Mouse (Mus musculus): ENCODE data around the gene Dst. TPM values are rescaled to one million over a fixed set of nuclear protein-coding genes. Genes with fewer than 3 reads are reported as not detected.
"Not testable (repeated sequence)": the region's sequence is repeated elsewhere in the genome, so short reads cannot be mapped to it uniquely, and the experiment has no call there.

Dst gene
- total RNA-seq, 2 experiments from 2014 or later = 95.3 to 136 TPM

DNA sequence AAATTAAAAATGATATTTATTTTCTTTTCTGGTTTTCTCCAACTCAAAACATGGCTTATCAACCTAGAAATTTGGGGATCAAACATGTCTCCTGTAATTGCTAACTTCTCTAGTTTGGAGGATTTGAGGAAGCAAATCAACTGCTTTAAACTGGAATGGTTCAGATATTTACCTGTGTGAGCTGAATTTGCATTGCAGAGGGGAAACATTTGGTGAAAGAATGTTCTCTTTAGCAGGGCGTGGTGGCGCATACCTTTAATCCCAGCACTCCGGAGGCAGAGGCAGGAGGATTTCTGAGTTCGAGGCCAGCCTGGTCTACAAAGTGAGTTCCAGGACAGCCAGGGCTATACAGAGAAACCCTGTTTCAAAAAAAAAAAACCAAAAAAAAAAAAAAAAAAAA is 158.4 kb downstream of the Dst start:
- DNase-seq = not testable (repeated sequence)

DNA sequence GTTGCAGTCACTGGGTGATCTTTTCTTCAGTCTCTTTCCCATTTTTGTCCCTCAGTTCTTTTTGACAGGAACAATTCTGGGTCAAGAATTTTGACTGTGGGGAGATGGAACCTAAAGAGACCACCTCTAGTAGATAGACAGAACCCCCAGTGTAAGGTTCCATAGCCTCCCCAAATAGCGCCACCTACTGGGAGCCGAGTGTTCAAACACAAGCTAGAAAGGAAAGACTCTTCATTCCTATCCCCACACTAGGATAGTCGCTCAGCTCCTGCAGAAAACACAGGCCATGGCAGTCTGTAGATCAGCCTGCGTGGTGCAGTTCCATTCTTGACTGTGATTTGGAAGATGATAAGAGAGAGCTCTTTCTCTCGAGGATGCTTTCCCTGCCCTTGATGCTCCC is 160.3 kb downstream of the Dst start:
- DNase-seq = peak; percentile 52

DNA sequence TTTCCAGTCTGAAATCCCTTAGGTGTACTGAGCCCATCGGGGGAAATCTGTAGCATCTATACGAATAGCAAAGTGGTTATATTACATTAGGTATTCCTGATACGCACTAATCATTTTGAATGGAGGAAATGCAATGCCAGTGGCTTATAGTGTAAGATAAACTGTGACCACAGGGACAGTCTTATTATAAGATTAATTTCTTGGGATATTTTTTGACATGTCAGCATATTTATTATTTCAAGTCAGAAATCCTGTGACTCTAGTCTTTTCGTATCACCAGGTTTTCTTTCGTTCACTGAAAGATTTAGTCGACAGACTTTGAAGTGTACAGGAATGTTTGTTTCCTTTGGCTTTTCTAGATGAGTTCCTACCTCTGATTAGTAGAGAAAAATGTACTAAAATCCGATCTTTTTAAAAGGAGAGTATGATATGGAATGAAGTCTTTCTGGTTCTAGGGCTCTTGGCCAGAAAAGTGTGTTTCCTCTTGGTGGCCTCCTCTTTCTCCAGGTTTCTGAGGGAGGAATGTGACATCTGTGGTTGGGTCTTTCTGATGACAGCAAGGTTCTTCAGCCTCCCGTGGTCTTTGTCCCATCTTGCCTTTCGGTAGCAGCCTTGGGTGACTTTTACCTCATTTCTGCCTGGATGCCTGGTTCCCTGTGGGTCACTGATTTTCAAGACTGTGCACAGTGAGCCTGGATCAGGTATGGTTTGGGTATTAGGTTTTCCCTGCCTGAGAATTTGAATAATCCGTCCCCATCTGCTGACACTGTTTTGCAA is 161.7 kb downstream of the Dst start:
- no peak for DNase-seq

DNA sequence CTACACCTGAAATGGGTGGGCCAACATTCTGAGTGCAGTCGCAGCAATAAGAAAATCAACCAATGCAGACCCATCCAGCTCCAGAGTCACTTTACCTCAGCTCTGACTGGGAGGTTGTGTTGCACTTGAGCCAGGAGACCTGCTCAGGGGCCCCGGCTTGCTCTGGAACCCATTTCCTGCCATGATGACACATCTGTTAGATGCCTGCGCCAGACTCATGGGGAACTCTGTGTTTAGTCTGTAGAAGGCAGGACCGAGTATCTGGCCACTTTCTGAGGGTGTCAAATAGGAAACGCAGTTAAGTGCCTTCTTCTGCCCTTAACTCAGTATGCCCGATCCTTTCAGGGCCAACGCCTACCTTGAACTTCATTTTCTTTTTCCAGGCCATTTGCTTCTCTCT is 162.4 kb downstream of the Dst start:
- DNase-seq = no peak

DNA sequence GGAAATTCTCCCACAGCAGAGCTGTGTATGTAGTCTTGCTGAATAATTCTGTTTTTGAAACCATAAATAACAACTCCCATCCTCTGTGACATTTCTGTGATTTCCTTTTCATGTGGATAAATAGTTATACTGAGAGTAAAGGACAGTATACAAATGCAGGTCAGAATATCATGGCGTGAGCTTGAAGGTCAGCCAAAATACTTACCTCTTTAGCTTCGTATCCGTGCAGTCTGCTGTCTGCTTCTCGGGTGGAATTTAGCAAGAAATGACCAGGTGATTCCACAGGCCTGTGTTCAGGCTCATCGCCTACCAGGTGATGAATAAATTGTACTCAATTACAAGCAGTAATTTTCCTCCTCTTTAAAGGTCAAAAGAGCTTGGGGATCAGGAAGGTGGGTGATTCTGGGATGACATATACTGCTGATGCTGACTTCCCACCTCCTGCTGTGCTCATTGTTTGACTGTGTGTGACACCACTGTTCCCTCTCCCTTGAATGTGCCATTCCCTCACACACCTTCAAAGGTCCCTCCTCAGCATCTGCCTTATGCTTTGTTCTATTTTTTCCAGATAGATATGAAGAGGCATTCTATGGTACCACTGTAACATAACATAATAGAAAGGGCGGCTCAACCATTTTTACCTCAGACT is 163.1 kb downstream of the Dst start:
- no peak for DNase-seq

DNA sequence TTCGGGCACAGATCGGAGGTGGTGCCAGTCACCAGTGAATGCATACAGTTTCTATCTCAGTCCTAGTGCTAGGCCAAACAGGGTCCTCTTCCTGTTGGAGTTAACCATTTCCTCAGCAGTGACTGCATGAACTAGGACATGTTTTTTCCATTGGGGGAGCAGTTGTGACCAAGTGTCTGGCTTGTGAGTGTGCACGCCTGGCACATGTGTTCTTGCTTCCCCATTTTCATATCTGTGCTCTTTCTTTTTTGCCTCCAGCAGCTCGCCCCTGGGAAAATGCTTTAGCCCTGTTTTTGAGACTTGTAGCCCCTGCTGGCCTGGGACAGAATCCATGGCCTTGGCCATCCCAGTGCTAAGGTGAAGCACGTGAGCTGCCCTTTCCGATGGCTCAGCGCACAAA is 164.2 kb downstream of the Dst start:
- no peak for DNase-seq

DNA sequence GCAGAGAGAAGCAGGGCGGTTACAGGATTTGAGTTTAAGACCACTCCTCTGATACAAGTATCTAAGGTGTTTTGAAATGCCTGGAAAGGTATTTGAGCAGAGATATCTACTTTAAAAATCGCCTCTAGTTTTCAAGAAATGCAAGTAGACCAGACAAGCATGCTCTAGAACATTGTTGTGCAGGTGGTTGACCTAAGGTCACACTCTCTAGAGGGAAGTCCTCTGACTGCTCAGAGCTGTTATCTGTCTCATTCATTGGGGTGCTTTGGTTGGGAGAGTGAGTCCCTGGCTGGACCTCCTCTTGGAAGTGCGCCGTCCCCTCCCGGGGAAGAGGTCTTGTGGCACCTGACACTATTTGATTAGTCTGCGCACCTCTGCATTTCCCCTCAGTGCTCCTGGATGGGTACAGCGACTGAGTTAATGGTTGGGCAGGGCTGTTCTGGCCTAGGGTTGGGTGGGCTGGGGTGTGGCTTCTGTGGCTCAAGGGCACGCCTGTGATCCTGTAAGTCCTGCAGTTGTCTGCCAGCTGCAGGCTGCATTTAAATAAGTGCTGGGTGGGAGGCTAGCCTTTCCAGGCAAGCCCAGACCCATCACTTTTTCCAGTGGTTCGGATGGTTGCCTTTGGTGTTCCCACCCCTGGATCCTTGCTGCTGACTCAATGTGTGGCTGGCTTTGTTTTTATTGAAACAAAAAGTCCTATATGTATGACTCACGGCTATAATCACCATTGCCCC is 165.6 kb downstream of the Dst start:
- no peak for DNase-seq

DNA sequence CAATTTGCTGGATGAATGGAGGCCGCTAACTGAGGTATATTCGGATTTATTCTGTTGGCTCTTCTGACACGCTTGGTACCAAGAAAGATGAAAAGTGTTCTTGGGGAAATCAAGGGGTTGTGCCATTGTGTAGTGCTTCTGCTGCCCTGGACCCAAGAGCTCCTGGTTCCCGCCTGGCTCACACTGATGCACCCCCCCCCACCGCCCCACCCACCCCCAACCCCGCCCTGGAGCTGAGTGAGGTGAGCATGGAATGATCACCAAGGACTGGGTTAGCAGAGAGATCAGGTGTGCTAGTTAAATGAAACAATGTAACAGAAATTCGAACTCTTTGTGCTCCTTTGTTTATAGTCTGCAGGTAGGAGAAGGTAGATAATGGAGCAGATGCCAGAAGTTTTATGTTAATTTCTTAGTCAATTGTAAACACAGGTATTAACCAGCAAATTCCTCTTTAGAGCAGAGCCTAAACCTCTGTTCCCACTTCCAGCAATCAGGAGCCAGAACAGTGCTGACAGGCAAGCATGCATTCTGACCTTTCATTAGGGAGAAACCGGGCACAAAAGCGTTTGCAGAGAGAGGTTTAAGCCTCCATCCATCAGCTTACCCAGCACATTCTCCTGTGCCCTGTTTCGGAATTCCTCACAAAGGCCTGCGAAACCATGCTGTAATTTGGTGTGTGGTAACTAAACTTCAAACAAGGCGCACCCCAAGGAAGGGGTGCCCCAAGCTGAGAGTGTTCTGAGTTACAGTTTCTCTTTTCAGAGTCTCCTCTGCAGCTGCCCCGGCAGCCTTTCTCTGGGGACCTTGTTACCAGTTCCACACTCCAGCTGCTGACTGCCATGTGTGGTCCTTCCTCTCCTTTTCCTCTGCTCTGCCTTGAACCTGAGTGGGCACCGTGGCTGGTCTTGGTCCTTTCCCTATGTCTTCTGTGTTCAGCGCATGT is 166.5 kb downstream of the Dst start:
- no peak for DNase-seq

DNA sequence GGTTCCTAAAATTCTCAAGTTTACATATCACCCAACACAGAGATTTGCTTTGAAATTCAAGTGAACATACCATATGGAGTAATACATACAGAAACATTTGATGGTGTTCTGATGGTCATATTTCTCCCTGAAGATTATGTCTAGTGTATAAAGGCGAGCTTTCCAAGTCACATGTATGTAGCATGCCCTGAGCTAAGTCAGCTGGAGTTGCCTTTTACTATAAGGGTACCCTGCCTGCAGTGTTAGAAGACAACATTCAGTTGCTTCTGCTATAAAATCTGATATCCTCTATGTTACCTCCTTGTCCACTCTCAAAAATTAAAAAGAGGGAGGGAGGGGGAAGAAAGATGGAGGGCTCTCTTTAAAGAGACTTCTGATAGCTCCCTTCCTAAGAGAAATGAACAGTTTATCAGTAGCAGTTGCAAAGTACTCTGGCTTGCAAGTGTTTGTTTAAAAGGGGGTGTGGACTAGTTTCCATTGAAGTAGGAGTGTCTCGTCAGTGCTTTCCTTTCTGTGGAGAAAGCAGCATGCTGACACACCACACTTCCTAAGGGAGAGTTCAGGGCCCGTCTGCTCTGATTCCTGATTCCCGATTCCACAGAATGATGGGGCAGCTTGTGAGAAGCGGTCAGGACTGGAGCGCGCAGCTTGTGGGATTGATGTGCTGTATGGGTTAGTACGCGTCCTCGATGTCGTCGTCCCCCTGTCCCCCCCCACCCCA is 168.8 kb downstream of the Dst start:
- DNase-seq = no peak

DNA sequence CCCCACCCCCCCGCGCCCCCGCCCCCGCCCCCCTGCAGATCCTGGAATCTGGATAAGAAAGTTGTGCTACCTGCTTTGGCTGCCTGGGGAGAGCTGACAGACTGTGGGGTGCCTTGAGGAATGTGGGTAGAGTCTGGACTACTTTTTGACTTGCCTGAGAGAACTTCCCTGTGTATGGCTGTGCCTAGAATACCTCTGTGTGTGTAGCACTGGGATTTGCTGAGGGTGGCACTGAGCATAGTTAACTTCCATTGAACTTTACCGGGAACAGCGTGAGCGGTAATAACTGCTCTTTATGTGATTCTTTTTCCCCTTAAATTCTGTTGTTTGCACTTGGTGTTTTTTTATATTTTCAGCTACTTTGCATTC is 169.4 kb downstream of the Dst start:
- DNase-seq = no peak

DNA sequence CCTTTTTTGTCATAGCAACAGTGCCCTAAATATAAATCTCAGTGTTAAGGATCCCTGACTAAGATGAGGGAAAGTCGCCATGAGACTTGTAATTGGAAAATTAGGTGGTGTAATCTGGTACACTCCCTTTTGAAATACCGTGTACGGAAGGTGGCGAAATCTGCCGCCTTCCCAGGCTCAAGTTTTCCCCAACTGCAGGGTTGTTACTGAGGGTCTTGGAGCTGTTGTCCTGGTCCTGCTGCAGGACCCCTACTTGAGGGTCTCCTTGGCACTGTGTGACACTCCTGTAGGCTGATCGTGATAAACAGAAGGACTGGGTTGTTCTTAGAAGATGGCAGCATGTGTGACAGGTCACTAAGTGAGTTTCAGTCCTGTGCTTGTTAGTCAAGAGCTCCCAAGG is 169.9 kb downstream of the Dst start:
- no peak for DNase-seq

DNA sequence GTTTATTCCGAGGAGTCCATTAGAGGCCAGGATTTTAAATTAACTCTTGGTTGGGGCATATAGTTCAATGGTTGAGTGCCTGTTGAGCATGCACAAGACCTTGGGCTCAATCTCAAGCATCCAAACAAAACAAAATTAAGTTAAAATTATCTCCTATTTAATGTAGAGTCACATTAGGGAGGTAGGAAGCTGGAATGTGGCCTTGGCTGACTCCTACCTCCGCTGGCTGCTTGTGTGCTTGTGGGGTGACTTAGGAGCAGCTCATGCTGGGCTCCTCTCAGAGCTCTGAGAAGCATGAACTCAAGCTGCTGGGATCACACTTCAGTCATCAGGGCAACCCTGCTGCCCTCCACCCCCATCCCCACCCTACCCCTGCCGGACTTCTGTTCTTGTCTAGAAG is 181.0 kb downstream of the Dst start:
- DNase-seq = no peak

DNA sequence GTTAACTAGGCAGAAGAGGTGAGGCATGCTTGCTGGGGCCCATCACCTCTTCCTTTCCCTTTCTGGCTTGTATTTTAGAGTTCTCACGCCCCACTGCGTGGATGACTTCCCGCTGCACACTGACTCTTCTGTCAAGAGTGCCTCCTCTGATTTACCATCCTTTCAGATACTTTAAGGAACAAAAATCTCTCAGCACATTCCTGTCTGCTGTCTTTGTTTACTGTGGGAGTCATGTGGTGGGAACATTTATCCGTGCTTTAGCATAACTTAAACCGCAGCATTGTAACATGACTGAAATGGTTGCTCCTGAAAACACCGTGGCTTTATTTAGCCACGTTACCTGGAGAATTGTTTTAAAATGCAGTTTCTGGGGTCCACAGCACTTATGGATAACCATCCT is 182.7 kb downstream of the Dst start:
- DNase-seq = no peak

DNA sequence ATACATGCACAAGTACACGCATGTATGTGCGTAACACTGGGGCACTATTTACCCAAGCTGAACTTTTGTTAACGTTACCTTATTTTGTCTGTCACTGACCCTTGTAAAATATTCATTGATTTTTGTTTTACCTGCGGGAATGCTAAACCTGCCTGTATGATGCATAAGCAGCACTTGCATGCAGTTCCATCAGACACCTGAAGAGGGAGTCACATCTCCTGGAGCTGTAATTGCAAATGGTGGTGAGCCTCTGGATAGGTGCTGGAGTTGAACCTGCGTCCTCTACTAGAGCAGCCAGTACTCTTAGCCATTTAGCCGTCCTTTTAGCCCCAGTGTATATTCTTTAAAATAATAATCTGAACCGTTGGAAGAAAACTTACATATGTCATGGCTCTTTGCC is 185.6 kb downstream of the Dst start:
- DNase-seq = no peak

DNA sequence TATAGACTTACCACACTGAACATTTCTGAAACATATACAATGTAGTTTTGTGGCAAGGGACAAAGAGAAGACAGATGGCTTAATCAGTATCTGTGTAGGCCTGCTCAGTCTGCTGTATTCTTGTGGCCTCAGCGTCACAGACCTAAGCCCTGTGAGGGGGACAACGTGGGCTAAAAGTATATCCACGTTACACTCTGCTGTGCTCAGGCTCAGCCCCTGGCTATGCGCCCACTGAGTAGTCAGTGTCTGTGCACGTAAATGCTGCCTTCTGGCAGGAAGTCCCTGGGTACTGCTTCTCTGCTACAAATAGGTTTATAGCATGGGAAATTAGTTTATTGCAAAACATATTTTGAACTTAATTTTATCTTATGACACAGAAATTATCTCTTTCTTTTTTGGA is 186.3 kb downstream of the Dst start:
- DNase-seq = no peak

DNA sequence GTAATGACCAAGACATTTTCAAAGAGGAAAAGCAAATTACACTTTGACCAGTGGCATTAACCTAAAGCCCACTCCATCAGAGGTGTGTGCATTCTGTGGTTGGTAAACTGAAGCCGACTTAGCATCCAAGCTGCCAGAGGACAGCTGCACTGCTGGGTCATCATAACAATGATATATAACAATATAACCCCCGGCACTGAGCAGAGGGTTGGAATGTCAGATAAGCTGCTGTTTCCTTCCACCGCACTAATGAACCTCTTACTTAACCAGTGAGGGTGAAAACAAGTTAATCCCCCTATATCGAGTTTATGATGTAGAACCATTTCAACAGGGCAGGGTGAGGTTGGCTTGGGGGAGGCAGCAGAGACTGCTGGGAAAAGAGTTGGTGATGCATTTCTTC is 187.1 kb downstream of the Dst start:
- no peak for DNase-seq

DNA sequence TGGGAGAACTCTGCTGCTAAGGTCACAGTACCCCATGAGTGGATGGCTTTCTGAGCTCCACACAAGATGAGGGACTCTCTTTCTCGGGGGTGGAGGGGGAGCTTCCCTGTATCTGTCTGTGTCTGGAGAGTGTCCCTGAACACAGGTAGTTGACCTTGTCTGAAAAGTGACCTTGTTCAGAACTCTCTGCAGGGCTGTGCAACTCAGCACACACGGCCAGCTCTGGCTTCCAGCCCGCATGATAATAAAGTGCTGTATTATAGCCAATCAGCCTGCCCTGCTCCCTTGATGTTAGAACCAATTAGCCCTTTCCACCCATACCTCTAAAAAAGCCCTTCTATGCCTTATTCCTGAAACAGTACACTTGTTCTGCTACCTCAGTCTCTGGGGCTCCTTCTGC is 188.9 kb downstream of the Dst start:
- peak; percentile 59 for DNase-seq

DNA sequence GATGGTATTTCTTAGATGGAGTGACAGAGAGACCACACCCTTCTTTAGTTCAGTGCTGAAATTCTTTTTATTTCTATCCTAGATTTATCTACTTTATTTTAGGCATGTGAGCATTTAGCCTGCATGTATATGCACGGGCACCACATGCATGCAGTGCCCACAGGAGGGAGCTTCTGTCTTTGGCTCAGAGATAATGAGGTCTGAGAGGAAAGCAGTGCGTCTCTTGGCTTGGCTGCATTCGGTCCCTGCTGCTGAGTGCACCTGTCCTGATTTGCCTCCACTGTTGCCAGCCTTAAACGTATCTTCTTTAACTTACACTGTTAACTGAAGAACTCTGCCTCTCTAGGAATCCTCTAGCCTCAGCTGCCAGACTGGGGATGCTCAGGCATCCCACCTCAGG is 189.6 kb downstream of the Dst start:
- no peak for DNase-seq

DNA sequence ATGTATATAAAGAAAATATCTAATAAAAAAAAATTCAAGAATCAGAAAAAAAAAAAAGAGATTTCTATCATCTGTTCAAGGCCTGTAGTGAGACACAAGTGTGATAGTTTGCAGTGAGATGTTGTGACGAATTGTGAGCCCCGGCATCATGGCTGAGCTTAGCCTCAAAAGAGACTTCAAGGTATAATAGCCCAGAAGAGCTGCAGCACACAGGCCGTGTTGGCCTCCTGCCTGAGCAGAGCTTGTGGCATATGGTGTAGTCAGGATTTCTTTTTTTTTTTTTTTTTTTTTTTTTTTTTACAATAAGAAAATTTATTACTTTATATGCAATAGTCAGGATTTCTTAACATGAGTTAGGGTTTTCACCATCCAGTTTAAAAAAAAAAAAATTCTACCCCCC is 191.4 kb downstream of the Dst start:
- no peak for DNase-seq

DNA sequence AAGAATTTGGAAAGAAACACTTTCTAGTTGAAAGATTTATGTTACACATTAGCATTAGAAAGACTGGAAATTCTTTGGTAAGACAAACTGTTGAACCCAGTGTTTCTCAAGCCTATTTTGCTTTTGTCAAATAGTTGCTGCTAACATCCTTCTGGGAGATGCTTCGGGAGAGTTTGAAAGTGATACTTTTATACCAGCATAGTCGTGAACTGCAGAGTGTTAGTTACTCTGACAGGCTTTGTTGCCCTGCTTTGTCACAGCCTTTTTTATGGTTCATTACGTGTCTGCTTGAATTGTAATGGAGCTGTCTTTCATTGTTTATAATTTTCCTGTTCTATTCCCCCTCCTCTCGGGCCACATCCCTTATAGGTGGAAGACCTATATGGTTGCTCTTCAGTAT is 192.4 kb downstream of the Dst start:
- no peak for DNase-seq

DNA sequence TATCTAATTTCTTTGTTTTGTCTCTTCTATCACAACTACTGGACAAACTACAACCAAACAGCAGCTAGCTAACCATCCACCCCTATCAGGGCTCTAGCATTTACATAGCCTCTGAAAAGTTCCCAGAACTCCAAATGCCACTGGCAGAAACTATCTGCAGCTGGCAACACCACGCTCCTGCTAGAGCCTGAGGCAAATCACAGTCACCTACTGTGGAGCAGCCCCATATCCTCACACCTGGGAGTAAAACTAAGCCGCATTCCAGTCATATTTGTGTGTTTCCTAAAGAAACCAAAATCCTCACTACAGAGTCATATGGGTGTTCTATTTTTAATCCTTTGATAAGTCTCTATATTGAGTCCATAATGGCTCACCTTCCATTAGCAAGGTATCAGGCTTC is 194.6 kb downstream of the Dst start:
- DNase-seq = no peak

DNA sequence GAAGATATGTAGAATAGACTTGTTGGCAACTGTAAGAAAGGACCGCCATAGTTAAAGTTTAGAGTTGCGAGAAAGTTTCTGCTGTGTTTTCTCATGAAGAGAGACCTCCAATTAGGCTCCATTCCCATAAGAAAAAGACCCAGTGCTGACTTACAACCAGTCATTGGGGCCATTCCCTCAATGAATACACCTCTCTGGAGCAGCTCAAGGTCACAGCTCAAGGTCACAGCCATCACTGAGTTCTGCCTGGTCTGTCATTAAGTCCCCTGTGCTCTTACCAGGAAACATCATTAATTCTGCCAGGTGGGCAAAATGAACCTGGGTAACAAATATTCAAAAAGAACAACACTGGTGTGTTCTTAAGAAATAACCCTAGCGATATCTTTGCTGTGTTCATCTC is 195.2 kb downstream of the Dst start:
- peak; percentile 20 for DNase-seq
